Mouse (Mus musculus): ENCODE measurements around the gene Tuba8.
A peak's percentile ranks its signal among the peaks of the same experiment; 100 is the strongest.

The Tuba8 gene

GRCm38 (mm10) chr6:121226744-121227143 lies 16.2 kb downstream of the Tuba8 start:
- DNase-seq (ENCODE audit: low spot score), result no peak

GRCm38 (mm10) chr6:121228421-121228820 lies 17.9 kb downstream of the Tuba8 start:
- no peak for DNase-seq (ENCODE audit: low spot score)

- DNase-seq (ENCODE audit: low spot score), result no peak
These were observed 22.2 kb downstream of the Tuba8 start for GRCm38 (mm10) chr6:121232652-121233051.

GRCm38 (mm10) chr6:121236386-121236785 lies 25.9 kb downstream of the Tuba8 start:
- no peak for DNase-seq (ENCODE audit: low spot score)

- DNase-seq (ENCODE audit: low spot score), result no peak
These were observed 27.7 kb downstream of the Tuba8 start for GRCm38 (mm10) chr6:121238209-121238608.

GRCm38 (mm10) chr6:121241780-121242179 lies 31.3 kb downstream of the Tuba8 start:
- DNase-seq (ENCODE audit: low spot score), result no peak

GRCm38 (mm10) chr6:121243161-121243560 lies 32.7 kb downstream of the Tuba8 start:
- no peak for DNase-seq (ENCODE audit: low spot score)

- DNase-seq (ENCODE audit: low spot score), result peak; percentile 75
These were observed 34.9 kb downstream of the Tuba8 start, which contains the start of gene Usp18 for GRCm38 (mm10) chr6:121245127-121246036. Usp18 (plus strand) TSS chr6:121245906.

GRCm38 (mm10) chr6:121246037-121246361 lies 35.5 kb downstream of the Tuba8 start:
- DNase-seq (ENCODE audit: low spot score), result no peak

GRCm38 (mm10) chr6:121250406-121250805 lies 39.9 kb downstream of the Tuba8 start:
- DNase-seq (ENCODE audit: low spot score), result no peak

- DNase-seq (ENCODE audit: low spot score), result no peak
These were observed 40.8 kb downstream of the Tuba8 start for GRCm38 (mm10) chr6:121251256-121251655.

GRCm38 (mm10) chr6:121260548-121260947 lies 50.1 kb downstream of the Tuba8 start:
- peak; percentile 83 for DNase-seq (ENCODE audit: low spot score)

GRCm38 (mm10) chr6:121261233-121261632 lies 50.7 kb downstream of the Tuba8 start:
- DNase-seq (ENCODE audit: low spot score), result no peak

- DNase-seq (ENCODE audit: low spot score), result no peak
These were observed 51.5 kb downstream of the Tuba8 start for GRCm38 (mm10) chr6:121262004-121262403.

- no peak for DNase-seq (ENCODE audit: low spot score)
These were observed 52.0 kb downstream of the Tuba8 start for GRCm38 (mm10) chr6:121262496-121262895.

- DNase-seq (ENCODE audit: low spot score), result no peak
These were observed 59.7 kb downstream of the Tuba8 start for GRCm38 (mm10) chr6:121270156-121270555.

- DNase-seq (ENCODE audit: low spot score), result no peak
These were observed 61.2 kb downstream of the Tuba8 start for GRCm38 (mm10) chr6:121271707-121272074.

- DNase-seq (ENCODE audit: low spot score), result peak; percentile 89
These were observed 61.7 kb downstream of the Tuba8 start for GRCm38 (mm10) chr6:121272075-121272800.

- DNase-seq (ENCODE audit: low spot score), result peak; percentile 52
These were observed 63.9 kb downstream of the Tuba8 start for GRCm38 (mm10) chr6:121274356-121274755.

All from layer of hippocampus, adult 11-12 months (tissue).